Mouse (Mus musculus) myocyte (in vitro differentiated cells): ENCODE data around the gene Srsf12. TPM values are rescaled to one million over a fixed set of nuclear protein-coding genes. Genes with fewer than 3 reads are reported as not detected.

Experiments
- H3K27me3 ChIP-seq: one replicate; pipeline ENCODE4 v1.6.1; 2011; ENCODE audit not compliant: control insufficient read depth, insufficient read depth, insufficient read length
- H3K36me3 ChIP-seq: one replicate; pipeline ENCODE4 v1.6.1; 2011; ENCODE audit not compliant: control insufficient read depth, insufficient read depth
- H3K4me2 ChIP-seq: one replicate; pipeline ENCODE4 v1.6.1; 2011; ENCODE audit warnings: low read depth, control low read depth
- H3K4me3 ChIP-seq: one replicate; pipeline ENCODE4 v1.5.1; 2011; ENCODE audit warnings: mild to moderate bottlenecking, control low read depth, moderate library complexity
- H3K79me2 ChIP-seq: one replicate; pipeline ENCODE4 v1.6.1; 2011; ENCODE audit not compliant: control insufficient read depth, insufficient read depth
- H3ac ChIP-seq: one replicate; pipeline ENCODE4 v1.6.1; 2011; ENCODE audit not compliant: control insufficient read depth, insufficient read length
- CEBPB ChIP-seq: IDR thresholded peaks from 2 replicates; pipeline ENCODE4 v1.6.1; 2011; ENCODE audit warnings: mild to moderate bottlenecking, moderate library complexity; ENCODE audit not compliant: poor library complexity, insufficient read depth, severe bottlenecking
- E2F4 ChIP-seq: IDR thresholded peaks from one replicate; pipeline ENCODE4 v1.6.1; 2011; ENCODE audit warnings: mild to moderate bottlenecking, control low read depth, moderate library complexity; ENCODE audit not compliant: insufficient read depth
- MAX ChIP-seq: IDR thresholded peaks from one replicate; pipeline ENCODE4 v1.6.1; 2011; ENCODE audit warnings: low read depth, mild to moderate bottlenecking, control low read depth
- MYOD1 ChIP-seq, 3 experiments: IDR thresholded peaks; one replicate each; pipeline ENCODE4 v1.6.1; 2011; ENCODE audit warnings: control low read depth in 2 of 3, low read depth in 2 of 3, mild to moderate bottlenecking in 2 of 3, moderate library complexity in 1 of 3; ENCODE audit not compliant: insufficient read length in 2 of 3, control insufficient read depth in 1 of 3
- MYOG ChIP-seq, 3 experiments: IDR thresholded peaks; one replicate each; pipeline ENCODE4 v1.6.1; 2011; ENCODE audit warnings: control low read depth in 2 of 3, low read depth in 2 of 3, mild to moderate bottlenecking in 2 of 3; ENCODE audit not compliant: insufficient read length in 2 of 3, control insufficient read depth in 1 of 3, insufficient read depth in 1 of 3
- POLR2A ChIP-seq: IDR thresholded peaks from one replicate; pipeline ENCODE4 v1.6.1; 2011; ENCODE audit warnings: low read depth, mild to moderate bottlenecking, control low read depth, moderate library complexity; ENCODE audit not compliant: insufficient read length
- POLR2AphosphoS2 ChIP-seq: IDR thresholded peaks from one replicate; pipeline ENCODE4 v1.6.1; 2011; ENCODE audit warnings: low read depth, control low read depth; ENCODE audit not compliant: insufficient read length
- REST ChIP-seq: IDR thresholded peaks from one replicate; pipeline ENCODE4 v1.6.1; 2011; ENCODE audit warnings: mild to moderate bottlenecking, control low read depth, moderate library complexity; ENCODE audit not compliant: insufficient read depth, insufficient read length
- SRF ChIP-seq: IDR thresholded peaks from one replicate; pipeline ENCODE4 v1.6.1; 2011; ENCODE audit warnings: low read depth; ENCODE audit not compliant: control insufficient read depth, insufficient read length
- TCF12 ChIP-seq: IDR thresholded peaks from one replicate; pipeline ENCODE4 v1.6.1; 2011; ENCODE audit warnings: mild to moderate bottlenecking, control low read depth; ENCODE audit not compliant: poor library complexity, insufficient read depth, severe bottlenecking
- TCF3 ChIP-seq: IDR thresholded peaks from one replicate; pipeline ENCODE4 v1.6.1; 2011; ENCODE audit warnings: low read depth, control low read depth; ENCODE audit not compliant: insufficient read length
- USF1 ChIP-seq: IDR thresholded peaks from one replicate; pipeline ENCODE4 v1.6.1; 2011; ENCODE audit warnings: low read depth, mild to moderate bottlenecking, control low read depth, moderate library complexity
- polyA plus RNA-seq: library from polyadenylated mRNA; unstranded; fragments of >200 nt; fragmentation: generic; extraction: Trizol; gene quantifications from one replicate; pipeline ENCODE4 v1.2.1, GENCODE M21; 2012; ENCODE audit warnings: missing spikeins

Gene Srsf12
- polyA plus RNA-seq, 1 experiment = not detected

DNA sequence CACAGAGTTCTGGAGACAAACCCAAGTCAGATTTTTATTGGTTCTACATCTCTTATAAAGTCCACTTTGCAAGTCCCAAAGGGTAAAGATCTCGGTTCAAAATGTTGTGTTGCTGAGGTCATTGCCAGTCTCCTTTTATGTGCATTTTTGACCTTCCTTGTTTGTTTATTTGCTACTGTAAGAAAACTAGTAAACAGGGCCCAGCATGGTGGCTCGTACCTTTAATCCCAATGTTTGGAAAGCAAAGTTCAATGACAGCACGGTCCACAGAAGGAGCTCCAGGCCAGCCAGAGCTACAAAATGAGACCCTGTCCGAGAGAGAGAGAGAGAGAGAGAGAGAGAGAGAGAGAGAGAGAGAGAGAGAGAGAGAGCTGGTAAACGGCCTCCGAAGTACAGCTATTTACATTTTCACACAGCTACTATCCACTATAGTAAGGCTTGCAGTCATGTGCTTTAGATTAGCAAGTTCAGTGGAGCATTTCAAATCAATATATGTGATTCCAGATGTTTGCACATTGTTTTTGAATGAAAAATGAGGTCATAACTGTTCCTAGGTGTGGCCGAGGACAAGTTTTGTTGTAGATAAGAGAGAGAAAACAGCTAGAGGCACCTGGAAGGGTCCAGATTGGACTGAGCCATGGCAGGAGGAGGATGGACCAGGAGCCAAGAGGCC lies 15.3 kb downstream of the Srsf12 start:
- H3K79me2 ChIP-seq = no peaks in the 10 kb centered on the region
- TF ChIP-seq MAX = no peak
- no peak for TF ChIP-seq TCF12
- TF ChIP-seq TCF3 = no peak
- no peak for TF ChIP-seq MYOD1 (IDR thresholded peaks at IDR 0.05; ENCODE audit: control insufficient read depth in 1 of 3, insufficient read length in 2 of 3, low read depth in 2 of 3)
- H3K27me3 ChIP-seq = peaks cover 16% of the 10 kb centered on the region

GRCm38 (mm10) chr4:33227164-33227563 lies 18.4 kb downstream of the Srsf12 start:
- Histone ChIP-seq H3K27me3 (peaks cover 10% of the 10 kb centered on the region), H3K4me3 (no peak overlapping the region), H3K79me2 (no peaks in the 10 kb centered on the region), H3K4me2 (no peak overlapping the region), H3K36me3 (no peaks in the 10 kb centered on the region), H3ac (no peak overlapping the region)
- TF ChIP-seq MYOD1 (IDR thresholded peaks at IDR 0.05; ENCODE audit: control insufficient read depth in 1 of 3, insufficient read length in 2 of 3, low read depth in 2 of 3) (no peak), TCF3 (no peak), MYOG (IDR thresholded peaks at IDR 0.05; ENCODE audit: control insufficient read depth in 1 of 3, insufficient read depth in 1 of 3, insufficient read length in 2 of 3, low read depth in 2 of 3) (no peak), REST (no peak), USF1 (no peak), CEBPB (no peak), E2F4 (no peak), MAX (no peak), TCF12 (no peak), POLR2A (no peak), POLR2AphosphoS2 (no peak), SRF (no peak)

More for the DNA sequence above, 15.3 kb downstream of the Srsf12 start:
- Histone ChIP-seq H3K4me2 (no peak overlapping the region), H3K36me3 (no peaks in the 10 kb centered on the region), H3K4me3 (no peak overlapping the region), H3ac (no peak overlapping the region)

GRCm38 (mm10) chr4:33229639-33230038 lies 20.8 kb downstream of the Srsf12 start:
- Histone ChIP-seq H3K79me2 (no peaks in the 10 kb centered on the region), H3K4me2 (no peak overlapping the region), H3K4me3 (no peak overlapping the region), H3ac (no peak overlapping the region), H3K36me3 (no peaks in the 10 kb centered on the region), H3K27me3 (peaks cover 15% of the 10 kb centered on the region)
- no peak for TF ChIP-seq E2F4
- TF ChIP-seq SRF = no peak
- TF ChIP-seq MYOD1 (IDR thresholded peaks at IDR 0.05; ENCODE audit: control insufficient read depth in 1 of 3, insufficient read length in 2 of 3, low read depth in 2 of 3) = no peak
- no peak for TF ChIP-seq TCF3
- TF ChIP-seq REST = no peak
- no peak for TF ChIP-seq POLR2AphosphoS2
- TF ChIP-seq TCF12 = no peak
- TF ChIP-seq USF1 = no peak
- TF ChIP-seq CEBPB = no peak
- no peak for TF ChIP-seq POLR2A
- no peak for TF ChIP-seq MAX
- no peak for TF ChIP-seq MYOG (IDR thresholded peaks at IDR 0.05; ENCODE audit: control insufficient read depth in 1 of 3, insufficient read depth in 1 of 3, insufficient read length in 2 of 3, low read depth in 2 of 3)

- H3K36me3 ChIP-seq = no peaks in the 10 kb centered on the region
- H3K27me3 ChIP-seq = peaks cover 11% of the 10 kb centered on the region
- no peak overlapping the region for H3K4me2 ChIP-seq
- TF ChIP-seq POLR2A (no peak), POLR2AphosphoS2 (no peak), E2F4 (no peak), CEBPB (no peak), MYOD1 (IDR thresholded peaks at IDR 0.05; ENCODE audit: control insufficient read depth in 1 of 3, insufficient read length in 2 of 3, low read depth in 2 of 3) (no peak), USF1 (no peak), MYOG (IDR thresholded peaks at IDR 0.05; ENCODE audit: control insufficient read depth in 1 of 3, insufficient read depth in 1 of 3, insufficient read length in 2 of 3, low read depth in 2 of 3) (no peak), SRF (no peak)
- no peak overlapping the region for H3K4me3 ChIP-seq
- H3ac ChIP-seq = no peak overlapping the region
- H3K79me2 ChIP-seq = no peaks in the 10 kb centered on the region
Measured at GRCm38 (mm10) chr4:33230881-33231280, 22.1 kb downstream of the Srsf12 start.

DNA sequence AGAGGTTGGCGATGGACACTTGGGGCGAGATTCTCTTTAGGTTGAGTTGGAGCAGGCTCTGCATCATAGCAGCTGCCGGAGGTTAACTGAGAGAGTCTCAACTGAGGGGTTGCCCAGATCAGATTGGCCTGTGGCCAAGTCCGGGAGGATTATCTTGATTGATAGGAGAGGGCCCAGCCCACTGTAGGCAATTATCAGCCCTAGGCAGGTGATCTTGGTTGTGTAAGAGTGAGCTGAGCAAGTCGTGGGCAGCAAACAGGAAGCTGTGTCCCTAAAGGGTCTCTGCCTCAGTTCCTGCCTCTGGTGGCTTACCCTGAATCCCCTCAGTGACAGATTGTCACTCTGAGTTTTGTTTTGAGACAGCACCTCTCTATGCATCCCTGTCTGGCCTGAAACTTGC lies 33.7 kb downstream of the Srsf12 start:
- Histone ChIP-seq H3K36me3 (peaks cover 29% of the 10 kb centered on the region), H3K27me3 (no peaks in the 10 kb centered on the region), H3K4me2 (no peak overlapping the region), H3K4me3 (no peak overlapping the region), H3ac (no peak overlapping the region), H3K79me2 (peaks cover 29% of the 10 kb centered on the region)
- TF ChIP-seq POLR2AphosphoS2 = peak; percentile 79
- peak; percentile 8 for TF ChIP-seq POLR2A
- TF ChIP-seq SRF = no peak
